Mouse (Mus musculus) cerebellum, adult 2 months (tissue): ENCODE measurements around the gene Art5.

ENCODE experiments used
- CTCF ChIP-seq: fragments of 200-500 bp; IDR thresholded peaks from 2 replicates; pipeline ENCODE4 v1.5.1; 2011; ENCODE audit warnings: low read depth, mild to moderate bottlenecking, control low read depth, low read length, moderate library complexity, borderline replicate concordance; ENCODE audit not compliant: insufficient read depth
- POLR2A ChIP-seq: fragments of 200-500 bp; IDR thresholded peaks from 2 replicates; pipeline ENCODE4 v1.6.1; 2011; ENCODE audit warnings: low read length, control low read depth, borderline replicate concordance; ENCODE audit not compliant: insufficient read depth

DNA sequence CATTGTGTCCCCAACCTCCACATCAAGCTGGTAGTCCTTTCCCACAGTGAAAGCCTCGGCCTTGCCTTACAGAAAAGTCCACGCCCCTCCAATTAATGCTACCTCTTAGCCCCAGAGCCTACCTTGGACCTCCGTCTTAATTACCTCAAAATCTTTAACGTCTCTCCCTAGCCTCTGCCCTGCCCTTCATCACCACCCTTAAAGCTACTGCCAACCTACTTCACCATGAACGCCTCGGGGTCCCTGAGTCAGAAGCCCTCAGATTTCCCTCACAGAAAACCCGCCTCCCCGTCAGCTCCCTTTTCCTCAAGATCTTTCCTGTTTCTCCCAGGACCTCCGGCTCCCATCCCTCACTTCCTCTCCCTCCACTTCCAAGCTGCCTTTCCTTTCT is 44.6 kb downstream of the Art5 start:
- no peak for TF ChIP-seq CTCF
- no peak for TF ChIP-seq POLR2A
